Mouse (Mus musculus) activated CD4-positive, CD25-positive, alpha-beta regulatory T cell, adult 4 months (primary cell): ENCODE measurements around the gene Nrn1. TPM values are rescaled to one million over a fixed set of nuclear protein-coding genes. Genes with fewer than 3 reads are reported as not detected.

ENCODE experiments used
- ATAC-seq: one replicate; pipeline ENCODE4 v1.8.0; 2017
- polyA plus RNA-seq, 2 experiments: library from polyadenylated mRNA; unstranded; fragments of 100-300 nt; shearing (Covaris generic); gene quantifications; one replicate each; pipeline ENCODE4 v1.2.1; 2017

Gene Nrn1
- polyA plus RNA-seq, 2 experiments from 2014 or later = 21.6 to 35.2 TPM

- no peak for ATAC-seq
Measured at GRCm38 (mm10) chr13:36724533-36725470, 10.1 kb downstream of the Nrn1 start.

GRCm38 (mm10) chr13:36723726-36724300 is 11.1 kb downstream of the Nrn1 start:
- no peak for ATAC-seq

DNA sequence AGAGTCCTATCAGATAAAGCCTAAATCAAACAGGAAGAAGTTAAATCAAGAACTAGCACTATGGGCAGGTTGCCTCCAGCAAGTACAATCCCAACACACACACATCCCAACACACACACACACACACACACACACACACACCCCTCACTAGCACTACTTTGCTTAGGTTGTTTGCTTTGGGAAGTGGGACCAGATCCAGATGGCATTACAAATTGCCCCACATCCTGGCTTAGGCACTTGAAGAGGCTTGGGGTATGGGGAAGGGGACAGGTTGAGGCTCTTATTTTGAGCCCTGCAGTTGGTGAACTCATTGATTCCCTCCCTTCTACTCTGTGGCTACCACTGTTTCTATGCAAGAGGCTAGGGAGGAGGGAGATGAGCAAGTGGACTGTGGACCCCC is 12.6 kb downstream of the Nrn1 start:
- ATAC-seq = no peak

DNA sequence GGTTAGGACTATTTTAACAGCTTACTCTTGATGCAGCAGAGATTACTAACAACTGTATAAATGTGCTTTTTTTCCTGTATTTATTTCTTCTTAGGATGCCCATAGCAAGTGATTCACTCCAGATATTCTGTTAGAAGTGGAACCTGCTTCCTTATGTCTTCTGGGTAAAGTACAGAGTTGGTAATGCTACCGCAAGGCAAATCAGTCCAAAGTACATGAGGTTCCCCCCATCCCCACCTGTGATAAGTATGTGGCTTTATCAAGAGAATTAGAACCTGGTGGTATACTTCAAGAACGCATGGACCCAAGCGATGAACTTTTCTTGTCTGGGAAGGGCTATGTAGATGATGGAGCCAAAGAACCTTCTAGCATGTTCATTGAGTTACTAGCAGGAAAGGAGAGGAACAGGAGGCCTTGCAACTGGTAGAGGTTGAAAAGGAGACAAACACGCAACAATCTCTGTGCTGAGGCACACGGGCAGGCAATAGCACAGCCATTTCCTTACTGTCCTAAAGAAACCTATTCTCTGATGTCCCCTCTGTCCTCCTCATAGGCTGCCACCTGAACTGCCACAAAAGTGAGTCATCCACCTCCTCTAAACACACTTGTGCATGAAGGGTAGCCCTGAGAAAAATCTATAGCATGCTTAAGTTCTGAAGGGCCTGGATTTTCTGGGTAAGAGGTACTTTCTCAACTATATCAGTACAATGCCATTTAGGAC is 14.5 kb downstream of the Nrn1 start:
- no peak for ATAC-seq

DNA sequence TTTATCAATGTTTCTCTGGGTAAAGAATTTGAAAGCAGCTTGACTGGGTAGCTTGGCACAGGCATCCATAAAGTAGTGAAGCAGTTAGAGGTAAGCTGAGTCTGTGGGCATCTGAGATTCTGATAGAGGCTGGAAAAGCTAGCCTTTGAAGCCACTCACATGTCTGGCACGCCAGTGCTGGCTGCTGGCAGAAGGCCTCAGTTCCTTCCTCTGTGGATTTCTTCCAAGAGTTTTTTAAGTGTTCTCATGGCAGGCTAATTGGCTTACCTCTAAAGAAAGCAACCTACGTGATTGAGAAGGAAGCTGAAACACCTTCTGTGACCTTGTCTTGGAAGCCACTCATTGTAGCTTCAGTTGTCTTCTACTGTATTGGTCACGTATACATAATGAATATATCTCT is 17.6 kb downstream of the Nrn1 start:
- no peak for ATAC-seq

- no peak for ATAC-seq
Measured at GRCm38 (mm10) chr13:36716708-36717107, 18.2 kb downstream of the Nrn1 start.

GRCm38 (mm10) chr13:36714101-36714500 is 20.8 kb downstream of the Nrn1 start:
- ATAC-seq = no peak

- ATAC-seq = no peak
Measured at GRCm38 (mm10) chr13:36707088-36707690, 27.7 kb downstream of the Nrn1 start.

DNA sequence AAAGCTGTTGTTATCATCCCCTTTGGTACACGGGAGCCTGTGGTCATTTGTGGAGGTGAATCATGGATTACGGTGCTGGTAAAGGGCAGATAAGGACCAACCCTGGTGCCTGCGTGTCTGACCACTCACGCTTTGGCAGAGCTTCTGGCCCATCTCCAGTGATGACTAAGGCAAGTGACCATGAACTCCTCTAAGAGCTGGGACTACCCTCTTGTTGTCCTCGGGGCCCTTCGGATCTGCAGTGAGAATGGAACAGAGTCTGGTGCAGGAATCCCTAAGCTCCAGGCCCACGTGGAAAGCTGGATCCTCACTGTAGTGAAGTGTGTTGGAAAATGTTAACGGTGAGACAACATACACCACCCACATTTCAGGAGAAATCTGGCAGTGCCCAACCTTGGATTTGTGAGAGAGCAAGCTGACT is 38.6 kb downstream of the Nrn1 start:
- no peak for ATAC-seq

GRCm38 (mm10) chr13:36695516-36696201 is 39.3 kb downstream of the Nrn1 start:
- ATAC-seq = no peak

DNA sequence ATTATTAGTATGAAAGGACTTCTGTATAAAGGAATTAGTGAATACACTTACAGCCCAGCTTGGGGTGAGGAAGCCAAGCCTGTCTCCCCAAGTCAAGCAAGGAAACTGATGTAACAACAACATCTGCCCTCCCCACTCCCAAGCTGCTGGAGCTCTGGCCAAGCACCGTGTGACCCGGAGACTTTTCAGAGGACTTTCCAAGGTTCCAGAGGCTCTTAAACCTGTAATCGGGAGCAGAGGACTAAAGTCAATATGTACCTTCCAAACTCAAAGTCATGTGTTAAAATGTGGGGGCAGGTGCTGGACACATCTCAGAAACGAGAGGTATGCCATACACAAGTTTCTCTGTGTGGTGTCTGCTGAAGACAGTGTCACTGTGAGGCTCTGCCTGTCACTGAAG is 51.4 kb downstream of the Nrn1 start:
- ATAC-seq = no peak

DNA sequence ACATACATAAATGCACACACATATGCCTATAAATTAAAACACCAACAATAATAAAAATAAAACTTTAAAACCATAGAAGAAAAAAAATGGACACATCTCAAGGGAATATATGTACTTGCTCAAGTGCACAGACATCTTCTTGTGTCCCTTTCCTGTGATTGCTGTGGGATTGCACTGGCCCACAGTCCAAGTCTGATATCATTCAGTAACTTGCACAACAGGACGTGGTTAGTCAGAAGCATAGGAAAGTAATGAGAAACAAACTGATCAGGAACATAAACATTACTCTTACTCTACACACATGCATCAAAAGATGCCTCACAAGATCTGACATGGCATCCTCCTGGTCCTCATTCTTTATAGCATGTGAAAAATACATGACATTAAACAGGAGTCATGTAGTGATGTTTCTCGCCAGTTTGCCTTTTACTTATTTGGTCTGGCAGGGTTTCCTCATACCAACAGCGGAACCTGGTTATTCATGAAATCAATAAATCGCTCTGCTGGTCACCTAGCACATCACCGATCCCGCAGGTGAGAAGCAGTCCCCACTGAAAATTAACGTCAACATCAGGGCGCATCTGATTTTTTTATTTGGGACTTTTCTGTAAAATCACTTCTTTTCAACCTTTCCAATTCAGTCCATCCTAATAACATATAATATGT is 54.1 kb downstream of the Nrn1 start:
- ATAC-seq = no peak

GRCm38 (mm10) chr13:36679345-36679744 is 55.6 kb downstream of the Nrn1 start:
- no peak for ATAC-seq
